Mouse (Mus musculus): ENCODE measurements around the gene Reep1.

Gene Reep1

GRCm38 (mm10) chr6:71737202-71737601, 29.8 kb downstream of the Reep1 start:
- DNase-seq (ENCODE audit: extremely low read depth, low read depth) = no peak

GRCm38 (mm10) chr6:71738611-71739010, 31.2 kb downstream of the Reep1 start:
- DNase-seq (ENCODE audit: extremely low read depth, low read depth) = no peak

GRCm38 (mm10) chr6:71740921-71741320, 33.6 kb downstream of the Reep1 start:
- DNase-seq (ENCODE audit: extremely low read depth, low read depth) = no peak

- DNase-seq (ENCODE audit: extremely low read depth, low read depth) = no peak
These were observed 34.8 kb downstream of the Reep1 start for GRCm38 (mm10) chr6:71741998-71742636.

- DNase-seq (ENCODE audit: extremely low read depth, low read depth) = no peak
These were observed 37.6 kb downstream of the Reep1 start for GRCm38 (mm10) chr6:71744934-71745333.

- DNase-seq (ENCODE audit: extremely low read depth, low read depth) = no peak
These were observed 38.3 kb downstream of the Reep1 start for GRCm38 (mm10) chr6:71745482-71746234.

GRCm38 (mm10) chr6:71746246-71746645, 38.9 kb downstream of the Reep1 start:
- DNase-seq (ENCODE audit: extremely low read depth, low read depth) = no peak

- no peak for DNase-seq (ENCODE audit: extremely low read depth, low read depth)
These were observed 39.5 kb downstream of the Reep1 start for GRCm38 (mm10) chr6:71746846-71747245.

- DNase-seq (ENCODE audit: extremely low read depth, low read depth) = no peak
These were observed 44.2 kb downstream of the Reep1 start for GRCm38 (mm10) chr6:71751602-71752001.

- no peak for DNase-seq (ENCODE audit: extremely low read depth, low read depth)
These were observed 45.6 kb downstream of the Reep1 start for GRCm38 (mm10) chr6:71752791-71753464.

GRCm38 (mm10) chr6:71757039-71757894, 49.9 kb downstream of the Reep1 start:
- DNase-seq (ENCODE audit: extremely low read depth, low read depth) = no peak

- no peak for DNase-seq (ENCODE audit: extremely low read depth, low read depth)
These were observed 51.4 kb downstream of the Reep1 start for GRCm38 (mm10) chr6:71758780-71759179.

- DNase-seq (ENCODE audit: extremely low read depth, low read depth) = no peak
These were observed 52.7 kb downstream of the Reep1 start for GRCm38 (mm10) chr6:71760073-71760472.

- no peak for DNase-seq (ENCODE audit: extremely low read depth, low read depth)
These were observed 60.4 kb downstream of the Reep1 start for GRCm38 (mm10) chr6:71767761-71768160.

GRCm38 (mm10) chr6:71769901-71770690, 62.7 kb downstream of the Reep1 start:
- no peak for DNase-seq (ENCODE audit: extremely low read depth, low read depth)

GRCm38 (mm10) chr6:71770856-71771255, 63.5 kb downstream of the Reep1 start:
- no peak for DNase-seq (ENCODE audit: extremely low read depth, low read depth)

- DNase-seq (ENCODE audit: extremely low read depth, low read depth) = no peak
These were observed 63.9 kb downstream of the Reep1 start for GRCm38 (mm10) chr6:71771282-71771681.

GRCm38 (mm10) chr6:71772156-71772555, 64.8 kb downstream of the Reep1 start:
- DNase-seq (ENCODE audit: extremely low read depth, low read depth) = no peak

- DNase-seq (ENCODE audit: extremely low read depth, low read depth) = no peak
These were observed 65.4 kb downstream of the Reep1 start for GRCm38 (mm10) chr6:71772636-71773208.

GRCm38 (mm10) chr6:71778016-71778415, 70.7 kb downstream of the Reep1 start:
- no peak for DNase-seq (ENCODE audit: extremely low read depth, low read depth)

Data from MEL-GATA-1-ER (cell line).